Mouse (Mus musculus): Measurements from ENCODE around the gene B3gnt9.

GRCm38 (mm10) chr8:105261326-105261980, 6.5 kb upstream of the B3gnt9 start:
- no peak for TF ChIP-seq CTCF (IDR thresholded peaks at IDR 0.05; ENCODE audit: control insufficient read depth, insufficient read depth, insufficient read length)
- no peak for TF ChIP-seq MYOD1 (IDR thresholded peaks at IDR 0.05; ENCODE audit: control insufficient read depth, insufficient read length, low read depth)
- no peak for TF ChIP-seq MAX (IDR thresholded peaks at IDR 0.05)
- TF ChIP-seq USF1 (IDR thresholded peaks at IDR 0.05; ENCODE audit: low read depth), result no peak
